Mouse (Mus musculus) stomach, postnatal 0 days (tissue): ENCODE results near the gene Ryr2.

ENCODE experiments used
- CTCF ChIP-seq: IDR thresholded peaks from 2 replicates; pipeline ENCODE4 v1.5.1; 2016; ENCODE audit warnings: antibody characterized with exemption, low read depth, mild to moderate bottlenecking, moderate library complexity
- EP300 ChIP-seq: optimal IDR thresholded peaks from 2 replicates; pipeline ENCODE3; 2016; ENCODE audit warnings: antibody characterized with exemption

- TF ChIP-seq CTCF: no peak
- no peak for TF ChIP-seq EP300
Observed at GRCm38 (mm10) chr13:12103017-12103416, 3.7 kb downstream of the Ryr2 start.
